Mouse (Mus musculus): ENCODE results near the gene Xpot.

The Xpot gene

DNA sequence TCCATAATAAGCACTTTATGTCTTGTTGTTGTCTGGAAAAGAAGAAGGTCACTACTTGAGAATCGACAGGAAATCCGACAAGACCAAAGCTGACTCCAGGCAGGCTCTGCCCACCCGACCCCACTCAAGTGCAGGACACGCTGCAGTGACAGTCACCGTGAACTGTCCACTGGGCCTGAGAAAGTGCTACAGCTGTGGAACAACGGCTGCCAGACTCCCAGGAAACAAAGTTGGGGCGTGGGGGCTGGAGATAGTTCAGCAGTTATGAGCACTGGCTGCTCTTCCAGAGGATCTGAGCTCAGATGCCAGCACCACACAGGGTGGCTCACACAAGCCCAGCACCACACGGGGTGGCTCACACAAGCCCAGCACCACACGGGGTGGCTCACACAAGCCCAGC lies 49.8 kb downstream of the Xpot start:
- no peak for DNase-seq (ENCODE audit: low spot score in 2 of 2)

- no peak for DNase-seq (ENCODE audit: low spot score in 2 of 2)
These were observed 54.5 kb downstream of the Xpot start for GRCm38 (mm10) chr10:121571511-121572147.

DNA sequence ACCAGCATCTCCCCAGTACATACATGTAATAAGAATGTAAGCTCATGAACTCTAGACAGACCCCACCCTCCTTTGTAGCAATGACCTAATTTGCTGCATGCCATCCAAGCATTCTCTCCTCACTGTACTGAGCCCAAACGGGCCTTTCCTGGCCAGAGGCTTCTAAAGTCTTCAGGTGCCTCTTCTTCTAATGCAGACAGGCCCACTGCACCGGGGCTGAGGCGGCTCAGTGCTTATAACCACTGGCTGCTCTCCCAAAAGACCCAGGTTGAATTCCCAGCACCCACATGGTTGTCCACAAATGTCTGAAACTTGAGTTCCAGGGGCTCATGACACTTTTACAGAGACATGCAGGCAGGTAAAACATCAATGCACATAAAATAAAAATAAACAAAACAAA lies 55.1 kb downstream of the Xpot start:
- DNase-seq (ENCODE audit: low spot score in 2 of 2), result no peak

DNA sequence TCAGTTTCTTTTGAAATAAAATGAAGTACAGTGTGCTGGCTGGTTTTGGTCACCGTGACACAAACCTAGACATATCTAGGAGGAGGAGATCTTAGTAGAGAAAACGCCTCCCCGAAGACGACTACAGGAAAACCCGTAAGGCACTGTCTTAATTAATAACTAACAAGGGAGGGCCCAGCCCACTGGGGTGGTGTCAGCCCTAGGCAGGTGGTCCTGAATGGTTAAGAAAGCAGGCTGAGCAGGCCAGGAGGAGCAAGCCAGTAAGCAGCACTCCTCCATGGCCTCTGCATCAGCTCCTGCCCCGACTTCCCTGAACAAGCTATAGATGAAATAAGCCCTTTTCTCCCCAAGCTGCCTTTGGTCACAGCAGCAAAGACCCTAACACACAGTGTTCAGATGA lies 56.3 kb downstream of the Xpot start:
- DNase-seq (ENCODE audit: low spot score in 2 of 2), result no peak

- no peak for DNase-seq (ENCODE audit: low spot score in 2 of 2)
These were observed 57.0 kb downstream of the Xpot start for GRCm38 (mm10) chr10:121569001-121569589.

DNA sequence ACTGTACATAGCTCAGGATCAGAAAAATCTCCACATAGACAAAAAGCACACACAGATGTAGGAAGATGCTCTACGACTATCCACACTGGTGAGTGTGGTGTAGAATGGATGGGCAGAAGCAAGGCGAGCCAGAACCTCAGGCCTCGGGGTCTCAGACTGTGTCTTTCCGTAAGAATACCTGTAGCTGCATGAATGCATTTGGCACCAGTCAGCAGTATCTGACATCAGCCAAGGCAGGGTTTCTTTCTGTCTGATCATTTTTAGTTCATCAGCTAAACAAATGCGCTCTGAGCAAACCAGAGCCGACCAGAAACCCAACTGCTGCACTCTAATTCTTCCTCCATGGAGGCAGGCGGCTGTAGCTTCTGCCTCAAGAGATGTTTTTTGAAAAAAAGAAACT lies 57.6 kb downstream of the Xpot start:
- DNase-seq (ENCODE audit: low spot score in 2 of 2), result no peak

DNA sequence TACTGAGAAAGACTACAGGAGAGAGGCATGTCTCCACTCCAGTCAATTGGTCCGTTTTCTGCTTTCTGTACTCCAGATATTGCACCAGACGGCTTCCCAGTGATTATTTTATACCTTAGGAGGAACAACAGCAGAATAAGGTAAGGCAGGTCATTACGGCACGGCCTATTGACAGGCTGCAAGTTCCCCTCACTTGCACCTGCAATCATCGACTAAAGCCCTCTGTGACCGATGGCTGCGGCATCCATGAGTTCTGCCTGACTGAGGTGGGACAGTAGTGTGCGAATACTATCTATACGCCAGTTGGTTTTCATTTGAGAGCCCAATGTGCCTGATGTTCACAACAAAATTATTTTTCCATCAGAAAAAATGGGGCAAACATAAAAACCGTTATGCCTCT lies 58.1 kb downstream of the Xpot start:
- no peak for DNase-seq (ENCODE audit: low spot score in 2 of 2)

GRCm38 (mm10) chr10:121564447-121564846 lies 61.7 kb downstream of the Xpot start:
- DNase-seq (ENCODE audit: low spot score in 2 of 2), result no peak

GRCm38 (mm10) chr10:121558231-121558630 lies 67.9 kb downstream of the Xpot start:
- no peak for DNase-seq (ENCODE audit: low spot score in 2 of 2)

DNA sequence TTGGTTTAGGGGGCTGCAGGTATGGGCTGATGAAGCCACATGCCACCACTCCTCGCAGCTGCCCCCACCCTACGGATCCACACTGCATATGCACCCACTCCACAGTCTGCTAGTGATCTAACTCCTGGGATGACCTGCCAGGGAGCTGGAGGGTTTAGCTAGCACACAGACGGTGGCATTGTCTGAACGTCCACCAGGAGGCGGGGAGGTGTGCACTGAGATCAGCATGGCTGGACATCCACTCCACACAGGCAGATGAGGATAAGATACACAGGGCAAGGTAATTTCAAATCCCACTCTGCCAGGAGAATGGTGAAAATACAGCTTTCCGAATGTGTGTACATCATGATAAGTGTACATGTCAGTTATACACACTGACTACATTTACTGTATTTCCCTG lies 69.9 kb downstream of the Xpot start:
- no peak for DNase-seq (ENCODE audit: low spot score in 2 of 2)

DNA sequence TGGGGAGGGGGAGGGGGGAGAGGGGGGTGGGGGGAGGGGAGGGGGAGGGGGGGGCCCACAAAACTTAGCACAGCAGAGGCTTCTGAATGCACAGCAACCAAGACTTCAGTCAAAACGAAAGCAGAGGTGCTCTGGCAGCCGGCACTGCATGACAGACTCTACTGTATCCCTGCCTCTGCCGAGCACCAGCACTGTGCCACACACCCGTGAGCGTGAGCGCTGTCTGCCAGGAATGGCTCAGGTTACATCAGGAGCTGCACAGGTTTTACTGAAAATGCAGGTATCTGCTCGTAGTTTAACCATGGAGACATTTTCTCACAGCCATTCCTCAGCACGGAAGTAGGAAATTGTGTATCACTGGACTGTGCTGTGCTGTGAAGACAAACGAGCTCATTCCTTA lies 75.8 kb downstream of the Xpot start:
- DNase-seq (ENCODE audit: low spot score in 2 of 2), result no peak

GRCm38 (mm10) chr10:121549670-121550069 lies 76.5 kb downstream of the Xpot start:
- DNase-seq (ENCODE audit: low spot score in 2 of 2), result no peak

DNA sequence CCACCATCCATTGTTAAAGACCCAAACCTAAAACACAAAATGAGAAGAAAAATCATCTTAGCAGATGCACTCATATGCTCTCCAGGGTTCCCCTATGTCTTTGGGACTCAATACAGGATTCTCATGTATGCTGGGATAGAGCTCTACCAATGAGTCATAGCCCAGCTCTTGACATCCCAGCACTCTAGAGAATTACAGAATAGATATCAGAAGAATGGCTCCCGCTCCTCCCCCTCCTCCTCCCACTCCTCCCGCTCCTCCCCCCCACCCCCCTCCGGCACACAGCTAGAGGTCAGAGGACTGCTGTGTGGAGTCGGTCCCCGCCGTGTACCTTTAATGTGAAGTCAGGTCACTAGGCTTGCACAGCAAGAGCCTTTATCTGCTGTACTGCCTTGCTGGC lies 79.0 kb downstream of the Xpot start:
- no peak for DNase-seq (ENCODE audit: low spot score in 2 of 2)

GRCm38 (mm10) chr10:121543577-121543976 lies 82.6 kb downstream of the Xpot start:
- no peak for DNase-seq (ENCODE audit: low spot score in 2 of 2)

GRCm38 (mm10) chr10:121542156-121542555 lies 84.0 kb downstream of the Xpot start:
- no peak for DNase-seq (ENCODE audit: low spot score in 2 of 2)
